Mouse (Mus musculus): ENCODE results near the gene Dlx1. TPM values are rescaled to one million over a fixed set of nuclear protein-coding genes. Genes with fewer than 3 reads are reported as not detected.

Gene Dlx1
- 0.37 TPM for polyA plus RNA-seq (2014; fragmentation: Illumina TruSeq; extraction: RNeasy Lipid Tissue Mini Kit (QIAGEN cat#74804); ENCODE audit: low replicate concordance)

DNA sequence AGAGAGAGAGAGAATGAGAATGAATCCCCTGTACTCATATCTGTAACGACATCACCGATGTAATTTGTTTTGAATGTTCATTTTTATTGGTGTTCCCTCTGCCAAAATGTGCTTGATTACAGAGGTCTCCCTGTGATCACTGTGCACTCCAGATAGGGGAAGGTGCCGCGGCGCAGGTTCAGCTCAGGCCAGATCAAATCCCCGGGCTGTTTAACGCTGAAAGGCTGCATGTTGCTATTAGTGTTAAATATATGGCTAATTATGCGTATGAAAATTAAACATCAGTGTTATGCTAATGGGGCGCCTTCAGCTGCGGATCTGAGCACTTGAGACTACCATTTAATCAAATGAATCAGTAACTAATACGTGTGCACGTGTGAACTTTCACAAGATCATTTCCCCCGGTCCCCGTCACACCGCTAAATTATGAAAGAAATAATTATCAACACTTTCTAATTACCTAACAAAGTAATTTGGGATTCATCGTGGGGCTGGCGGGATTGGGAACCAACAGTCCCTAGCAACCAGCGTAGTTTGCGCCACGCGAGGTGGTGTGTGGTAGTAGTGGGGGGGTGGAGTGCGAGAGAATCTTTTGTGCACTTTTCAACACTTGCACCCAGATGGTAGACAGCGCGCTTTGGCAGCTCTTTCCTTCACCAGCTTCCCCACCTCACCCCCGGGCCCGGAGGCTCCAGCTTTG lies at the start of gene Dlx1:
Dlx1 (plus strand) TSS at position 100 of the 700 bp plus-strand sequence.

DNA sequence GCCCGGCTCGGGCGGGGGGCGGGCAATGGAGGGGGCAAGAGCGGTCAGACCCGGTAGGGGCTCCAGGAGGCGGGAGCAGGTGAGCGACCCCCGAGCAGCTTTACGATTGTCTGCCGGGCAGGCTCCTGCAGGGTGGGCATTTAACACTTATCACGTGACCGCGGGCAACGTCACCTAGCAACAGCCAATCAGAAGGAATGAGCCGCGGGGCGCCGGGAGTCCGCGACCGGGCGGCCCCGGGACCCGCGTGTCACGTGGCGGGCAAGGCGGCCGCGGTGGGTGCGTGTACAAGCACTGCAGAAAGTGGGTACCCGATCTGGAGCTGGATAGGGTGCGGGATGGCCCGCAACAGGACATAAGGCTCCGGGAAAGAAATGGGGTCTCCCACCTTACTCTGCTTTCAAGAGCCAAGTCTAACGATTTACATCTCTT lies 18.7 kb downstream of the Dlx1 start, which contains the start of gene Dlx2:
Dlx2 (minus strand) TSS at position 115 of the 432 bp plus-strand sequence.

Other genes starting within 250 kb of the Dlx1 start
- gene Slc25a12, start 160.4 kb upstream of the Dlx1 start, polyA plus RNA-seq (2014; fragmentation: Illumina TruSeq; extraction: RNeasy Lipid Tissue Mini Kit (QIAGEN cat#74804); ENCODE audit: low replicate concordance) = 3.5 TPM
- 101 TPM for gene Hat1, start 139.2 kb upstream of the Dlx1 start, polyA plus RNA-seq (2014; fragmentation: Illumina TruSeq; extraction: RNeasy Lipid Tissue Mini Kit (QIAGEN cat#74804); ENCODE audit: low replicate concordance)
- 21.2 TPM for gene Metap1d, start 74.8 kb upstream of the Dlx1 start, polyA plus RNA-seq (2014; fragmentation: Illumina TruSeq; extraction: RNeasy Lipid Tissue Mini Kit (QIAGEN cat#74804); ENCODE audit: low replicate concordance)
- not detected for gene Dlx2, start 18.6 kb downstream of the Dlx1 start, polyA plus RNA-seq (2014; fragmentation: Illumina TruSeq; extraction: RNeasy Lipid Tissue Mini Kit (QIAGEN cat#74804); ENCODE audit: low replicate concordance)
- 195 TPM for gene Itga6, start 217.5 kb downstream of the Dlx1 start, polyA plus RNA-seq (2014; fragmentation: Illumina TruSeq; extraction: RNeasy Lipid Tissue Mini Kit (QIAGEN cat#74804); ENCODE audit: low replicate concordance)

Measured in small intestine, adult 10 weeks (tissue).